Mouse (Mus musculus) WW6 (cell line): Measurements from ENCODE around the gene Tufm.
A peak's percentile ranks its signal among the peaks of the same experiment; 100 is the strongest.

Experiments
- DNase-seq: peaks from one replicate; pipeline ENCODE4 v3.0.0-alpha.2; 2013; ENCODE audit warnings: low read depth, low spot score

Tufm gene

GRCm38 (mm10) chr7:126487052-126487483 is at the start of gene Tufm:
TSS of gene Tufm (plus strand) at chr7:126487361.
- peak; percentile 80 for DNase-seq

GRCm38 (mm10) chr7:126440134-126440533 is 47.0 kb upstream of the Tufm start:
- DNase-seq: no peak

- no peak for DNase-seq
Observed at GRCm38 (mm10) chr7:126443997-126444396, 43.2 kb upstream of the Tufm start.

- DNase-seq: no peak
Observed at GRCm38 (mm10) chr7:126444536-126444935, 42.6 kb upstream of the Tufm start.

- DNase-seq: no peak
Observed at GRCm38 (mm10) chr7:126445104-126445815, 41.9 kb upstream of the Tufm start.

- DNase-seq: no peak
Observed at GRCm38 (mm10) chr7:126446217-126446616, 40.9 kb upstream of the Tufm start.

- DNase-seq: no peak
Observed at GRCm38 (mm10) chr7:126448481-126448880, 38.7 kb upstream of the Tufm start.

GRCm38 (mm10) chr7:126449991-126450390 is 37.2 kb upstream of the Tufm start:
- no peak for DNase-seq

GRCm38 (mm10) chr7:126450641-126451040 is 36.5 kb upstream of the Tufm start:
- no peak for DNase-seq

GRCm38 (mm10) chr7:126452244-126452643 is 34.9 kb upstream of the Tufm start:
- no peak for DNase-seq

GRCm38 (mm10) chr7:126453861-126454260 is 33.3 kb upstream of the Tufm start:
- no peak for DNase-seq

GRCm38 (mm10) chr7:126455242-126455641 is 31.9 kb upstream of the Tufm start:
- DNase-seq: no peak

- DNase-seq: no peak
Observed at GRCm38 (mm10) chr7:126456382-126457266, 30.5 kb upstream of the Tufm start.

GRCm38 (mm10) chr7:126458225-126458624 is 28.9 kb upstream of the Tufm start:
- no peak for DNase-seq

GRCm38 (mm10) chr7:126458844-126459618 is 28.1 kb upstream of the Tufm start:
- DNase-seq: no peak

- no peak for DNase-seq
Observed at GRCm38 (mm10) chr7:126460623-126461399, 26.4 kb upstream of the Tufm start.

GRCm38 (mm10) chr7:126461626-126462025 is 25.5 kb upstream of the Tufm start:
- DNase-seq: no peak

GRCm38 (mm10) chr7:126463004-126463403 is 24.2 kb upstream of the Tufm start, which contains the start of gene Atp2a1:
TSS of gene Atp2a1 (minus strand) at chr7:126463108.
- no peak for DNase-seq

GRCm38 (mm10) chr7:126463547-126463946 is 23.6 kb upstream of the Tufm start:
- DNase-seq: no peak

GRCm38 (mm10) chr7:126464121-126464520 is 23.0 kb upstream of the Tufm start:
- no peak for DNase-seq

- no peak for DNase-seq
Observed at GRCm38 (mm10) chr7:126464836-126465235, 22.3 kb upstream of the Tufm start.
